Mouse (Mus musculus): ENCODE results near the gene Galnt2. TPM values are rescaled to one million over a fixed set of nuclear protein-coding genes. Genes with fewer than 3 reads are reported as not detected.
A peak's percentile ranks its signal among the peaks of the same experiment; 100 is the strongest.

The Galnt2 gene
- polyA plus RNA-seq, 1 experiment, result 17.6 TPM

- TF ChIP-seq CTCF (IDR thresholded peaks at IDR 0.05; ENCODE audit: insufficient read depth, low read length) (no peak), POLR2A (IDR thresholded peaks at IDR 0.05; ENCODE audit: borderline replicate concordance, extremely low read depth, low read depth, low read length) (no peak)
- no peak for DNase-seq
- H3K4me1 ChIP-seq (ENCODE audit: control insufficient read depth, insufficient read depth, low read length), result no peaks in the 10 kb centered on the region
- 43% methylated on average over 8 of the region's 8 CpGs for WGBS
- H3K4me3 ChIP-seq (replicated peaks; ENCODE audit: extremely low read depth, low read depth, low read length), result peak overlapping the region; percentile 43
Observed at GRCm38 (mm10) chr8:124230496-124231175, 555 bp upstream of the Galnt2 start.

GRCm38 (mm10) chr8:124231485-124232279 is 491 bp downstream of the Galnt2 start:
- Histone ChIP-seq H3K4me1 (ENCODE audit: control insufficient read depth, insufficient read depth, low read length) (no peaks in the 10 kb centered on the region), H3K4me3 (replicated peaks; ENCODE audit: extremely low read depth, low read depth, low read length) (peak overlapping the region; percentile 66)
- 3% methylated on average over 82 of the region's 83 CpGs for WGBS
- TF ChIP-seq POLR2A (IDR thresholded peaks at IDR 0.05; ENCODE audit: borderline replicate concordance, extremely low read depth, low read depth, low read length) (no peak), CTCF (IDR thresholded peaks at IDR 0.05; ENCODE audit: insufficient read depth, low read length) (no peak)
- peak; percentile 68 for DNase-seq

DNA sequence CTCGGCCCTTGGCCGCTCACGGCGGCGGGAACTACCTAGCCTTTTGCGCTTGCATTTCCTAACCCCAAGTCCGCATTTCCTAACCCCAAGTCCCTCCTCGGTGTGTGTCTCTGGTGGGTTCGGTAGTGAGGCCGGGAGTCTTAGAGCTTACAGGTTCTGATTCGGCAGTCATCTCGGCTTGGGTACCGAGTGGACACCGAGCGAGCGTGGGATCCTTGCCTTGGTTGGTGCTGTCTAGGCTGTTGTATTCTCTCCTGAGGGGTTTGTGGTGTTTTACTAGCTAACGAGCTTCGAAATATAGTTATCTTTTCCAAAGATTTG is 1.0 kb downstream of the Galnt2 start:
- no peak for TF ChIP-seq CTCF (IDR thresholded peaks at IDR 0.05; ENCODE audit: insufficient read depth, low read length)
- no peak for TF ChIP-seq POLR2A (IDR thresholded peaks at IDR 0.05; ENCODE audit: borderline replicate concordance, extremely low read depth, low read depth, low read length)
- DNase-seq, result no peak
- Histone ChIP-seq H3K4me3 (replicated peaks; ENCODE audit: extremely low read depth, low read depth, low read length) (peak overlapping the region; percentile 66), H3K4me1 (ENCODE audit: control insufficient read depth, insufficient read depth, low read length) (no peaks in the 10 kb centered on the region)
- WGBS, result 8% methylated on average over 18 of the region's 18 CpGs

DNA sequence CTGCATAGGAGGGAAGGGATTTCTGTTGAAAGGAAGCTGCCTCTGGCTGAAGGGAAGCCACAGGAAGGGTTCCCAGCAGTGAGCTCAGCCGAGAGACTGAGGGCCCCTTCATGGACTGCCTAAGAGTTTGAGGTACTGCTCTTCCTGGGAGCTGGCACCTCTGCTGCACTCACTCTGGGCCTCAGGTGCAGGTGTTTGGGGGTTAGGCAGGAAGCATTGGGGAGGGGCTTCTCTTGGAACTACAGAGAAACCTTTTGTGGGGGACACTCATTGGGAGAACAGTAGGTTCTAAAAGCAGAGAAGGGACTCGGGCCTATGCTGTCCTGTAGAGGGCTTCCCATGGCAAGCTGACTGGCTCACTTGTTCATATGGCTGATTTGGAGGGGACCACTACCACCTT is 3.3 kb downstream of the Galnt2 start:
- no peak for DNase-seq
- 66% methylated on average over 2 of the region's 2 CpGs for WGBS
- TF ChIP-seq CTCF (IDR thresholded peaks at IDR 0.05; ENCODE audit: insufficient read depth, low read length) (no peak), POLR2A (IDR thresholded peaks at IDR 0.05; ENCODE audit: borderline replicate concordance, extremely low read depth, low read depth, low read length) (no peak)
- H3K4me1 ChIP-seq (ENCODE audit: control insufficient read depth, insufficient read depth, low read length), result no peaks in the 10 kb centered on the region
- H3K4me3 ChIP-seq (replicated peaks; ENCODE audit: extremely low read depth, low read depth, low read length), result no peak overlapping the region

- Histone ChIP-seq H3K4me1 (ENCODE audit: control insufficient read depth, insufficient read depth, low read length) (no peaks in the 10 kb centered on the region; the same call in 1 of the 2 replicates), H3K4me3 (replicated peaks; ENCODE audit: extremely low read depth, low read depth, low read length) (no peak overlapping the region)
- TF ChIP-seq CTCF (IDR thresholded peaks at IDR 0.05; ENCODE audit: insufficient read depth, low read length) (no peak), POLR2A (IDR thresholded peaks at IDR 0.05; ENCODE audit: borderline replicate concordance, extremely low read depth, low read depth, low read length) (no peak)
- WGBS, result 78% methylated on average over 4 of the region's 4 CpGs
- DNase-seq, result no peak
Observed at GRCm38 (mm10) chr8:124235536-124235935, 4.3 kb downstream of the Galnt2 start.

DNA sequence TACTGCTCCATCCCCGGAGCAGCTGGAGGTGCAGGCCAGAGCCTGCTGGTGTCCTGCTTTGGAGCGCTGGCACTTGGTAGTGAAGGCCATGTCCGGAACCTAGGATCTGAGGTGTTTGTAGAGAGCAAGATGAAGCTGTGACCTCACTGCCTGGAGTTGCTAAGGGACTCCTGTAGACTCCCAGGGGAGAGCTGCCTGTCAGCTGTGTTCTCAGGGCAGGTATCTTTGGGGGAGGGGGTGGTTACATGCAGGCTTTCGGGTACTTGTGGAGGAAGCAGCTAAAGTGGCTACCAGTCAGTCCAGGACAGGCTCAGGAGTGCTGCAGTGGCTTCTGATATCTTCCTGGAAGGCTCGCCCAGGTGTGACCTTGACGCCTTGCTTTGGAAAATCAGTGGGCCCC is 8.2 kb downstream of the Galnt2 start:
- H3K4me1 ChIP-seq (ENCODE audit: control insufficient read depth, insufficient read depth, low read length), result peaks cover 9% of the 10 kb centered on the region; the same call in 1 of the 2 replicates
- H3K4me3 ChIP-seq (replicated peaks; ENCODE audit: extremely low read depth, low read depth, low read length), result no peak overlapping the region
- TF ChIP-seq CTCF (IDR thresholded peaks at IDR 0.05; ENCODE audit: insufficient read depth, low read length) (no peak), POLR2A (IDR thresholded peaks at IDR 0.05; ENCODE audit: borderline replicate concordance, extremely low read depth, low read depth, low read length) (no peak)
- DNase-seq, result no peak
- 82% methylated on average over 6 of the region's 6 CpGs for WGBS

- Histone ChIP-seq H3K4me3 (replicated peaks; ENCODE audit: extremely low read depth, low read depth, low read length) (no peak overlapping the region), H3K4me1 (ENCODE audit: control insufficient read depth, insufficient read depth, low read length) (peaks cover 9% of the 10 kb centered on the region; the same call in 1 of the 2 replicates)
- WGBS, result 36% methylated on average over 8 of the region's 8 CpGs
- DNase-seq, result no peak
- TF ChIP-seq CTCF (IDR thresholded peaks at IDR 0.05; ENCODE audit: insufficient read depth, low read length) (no peak), POLR2A (IDR thresholded peaks at IDR 0.05; ENCODE audit: borderline replicate concordance, extremely low read depth, low read depth, low read length) (no peak)
Observed at GRCm38 (mm10) chr8:124240932-124241331, 9.7 kb downstream of the Galnt2 start.

DNA sequence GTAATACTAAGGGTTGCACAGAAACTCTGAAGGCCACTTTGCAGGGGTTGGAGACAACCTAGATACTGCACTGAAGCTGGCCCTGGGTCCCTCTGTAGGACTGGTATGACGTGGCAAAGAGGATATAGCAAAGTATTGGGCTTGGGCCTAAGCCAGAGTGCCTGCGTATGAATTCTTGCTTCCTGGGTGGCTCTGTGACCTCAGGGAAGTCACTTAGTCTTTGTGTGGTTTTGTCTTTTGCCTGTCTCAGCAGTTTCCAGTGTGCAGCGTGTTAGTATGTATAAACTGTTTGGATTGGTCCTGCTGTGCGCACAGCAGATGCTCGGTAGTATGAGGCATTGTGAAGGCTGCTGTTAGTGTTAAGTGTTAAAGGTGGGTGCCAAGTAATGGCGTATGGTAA is 11.0 kb downstream of the Galnt2 start:
- DNase-seq, result no peak
- Histone ChIP-seq H3K4me1 (ENCODE audit: control insufficient read depth, insufficient read depth, low read length) (peaks cover 13% of the 10 kb centered on the region), H3K4me3 (replicated peaks; ENCODE audit: extremely low read depth, low read depth, low read length) (no peak overlapping the region)
- WGBS, result 49% methylated on average over 6 of the region's 6 CpGs
- TF ChIP-seq POLR2A (IDR thresholded peaks at IDR 0.05; ENCODE audit: borderline replicate concordance, extremely low read depth, low read depth, low read length) (no peak), CTCF (IDR thresholded peaks at IDR 0.05; ENCODE audit: insufficient read depth, low read length) (no peak)

DNA sequence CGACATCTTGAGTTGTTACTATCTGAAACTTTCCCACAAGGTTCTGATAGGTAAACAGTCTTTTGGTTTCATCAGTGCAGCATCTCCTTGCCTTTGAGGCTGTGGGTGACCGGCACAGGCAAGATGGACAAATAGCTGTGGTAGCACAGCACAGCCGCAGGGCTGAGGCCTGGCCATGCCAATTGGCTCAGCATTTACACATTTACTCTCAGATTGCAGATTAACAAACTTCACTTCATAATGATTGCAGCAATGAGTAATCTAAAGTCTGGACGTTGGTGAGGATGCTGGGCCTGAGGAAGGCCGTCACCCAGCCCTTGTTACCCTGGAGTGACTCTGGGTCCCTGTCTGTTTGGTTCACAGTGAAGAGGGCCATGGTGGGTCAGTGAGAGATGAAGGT is 11.7 kb downstream of the Galnt2 start:
- H3K4me3 ChIP-seq (replicated peaks; ENCODE audit: extremely low read depth, low read depth, low read length), result no peak overlapping the region
- 87% methylated on average over 5 of the region's 5 CpGs for WGBS
- peaks cover 15% of the 10 kb centered on the region for H3K4me1 ChIP-seq (ENCODE audit: control insufficient read depth, insufficient read depth, low read length)
- DNase-seq, result no peak
- TF ChIP-seq POLR2A (IDR thresholded peaks at IDR 0.05; ENCODE audit: borderline replicate concordance, extremely low read depth, low read depth, low read length) (no peak), CTCF (IDR thresholded peaks at IDR 0.05; ENCODE audit: insufficient read depth, low read length) (no peak)

- TF ChIP-seq CTCF (IDR thresholded peaks at IDR 0.05; ENCODE audit: insufficient read depth, low read length), result no peak
- TF ChIP-seq POLR2A (IDR thresholded peaks at IDR 0.05; ENCODE audit: borderline replicate concordance, extremely low read depth, low read depth, low read length), result no peak
- Histone ChIP-seq H3K4me3 (replicated peaks; ENCODE audit: extremely low read depth, low read depth, low read length) (no peak overlapping the region), H3K4me1 (ENCODE audit: control insufficient read depth, insufficient read depth, low read length) (peaks cover 15% of the 10 kb centered on the region)
- 68% methylated on average over 6 of the region's 6 CpGs for WGBS
- DNase-seq, result no peak
Observed at GRCm38 (mm10) chr8:124247581-124247980, 16.4 kb downstream of the Galnt2 start.
